Mouse (Mus musculus): ENCODE data around the gene Grb2. TPM values are rescaled to one million over a fixed set of nuclear protein-coding genes. Genes with fewer than 3 reads are reported as not detected.

Gene Grb2
- 70.1 and 74.4 TPM in 2 replicates for total RNA-seq (2014; fragmentation: Nextera tagmentation)
- total RNA-seq (2017), result 40.7 and 73.1 TPM in 2 replicates

GRCm38 (mm10) chr11:115708209-115708876 lies at the start of gene Grb2:
Grb2 (minus strand) TSS chr11:115708597.
- peak; percentile 81 for ATAC-seq (replicated peaks; ENCODE audit: low FRiP score, low TSS enrichment, poor library complexity, severe bottlenecking)

DNA sequence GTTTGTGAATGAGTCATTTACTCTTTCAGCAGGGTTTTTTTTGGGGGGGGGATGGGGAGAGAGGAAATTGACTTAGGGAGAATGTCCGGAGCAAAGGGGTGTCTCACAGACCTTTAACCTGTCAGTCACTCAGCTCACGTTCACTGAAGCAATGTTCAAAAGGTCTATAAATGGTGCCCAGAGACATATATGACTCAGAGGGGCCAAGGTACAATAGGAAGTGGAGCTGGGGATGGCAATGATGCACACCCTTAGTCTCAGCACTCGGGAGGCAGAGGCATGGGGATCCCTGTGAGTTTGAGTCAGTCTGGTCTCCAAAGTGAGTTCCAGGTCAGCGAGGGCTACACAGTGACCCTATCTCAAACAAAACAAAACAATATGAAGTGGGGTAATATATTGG lies 45.1 kb upstream of the Grb2 start:
- no peak for ATAC-seq (replicated peaks; ENCODE audit: low FRiP score, low TSS enrichment, poor library complexity, severe bottlenecking)

DNA sequence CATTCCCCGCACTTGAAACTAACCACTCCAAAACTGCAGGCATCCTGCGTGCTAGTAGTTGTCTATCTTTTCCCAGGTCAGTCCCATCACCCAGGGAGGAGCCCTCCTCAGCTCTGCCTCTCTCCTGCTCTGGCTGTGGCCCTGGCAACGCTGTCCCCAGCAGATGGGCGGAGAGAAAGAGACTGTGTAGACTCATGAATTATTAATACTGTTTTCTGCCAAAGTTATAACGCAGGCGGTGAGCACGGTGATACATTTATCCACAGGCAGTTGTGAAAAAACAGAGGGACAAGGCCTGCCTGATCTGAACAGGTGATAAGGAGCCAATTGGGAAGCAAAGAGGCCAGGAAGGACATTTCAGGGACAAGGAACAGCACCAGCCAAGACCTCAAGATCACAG lies 44.3 kb upstream of the Grb2 start:
- ATAC-seq (replicated peaks; ENCODE audit: low FRiP score, low TSS enrichment, poor library complexity, severe bottlenecking), result no peak

- no peak for ATAC-seq (replicated peaks; ENCODE audit: low FRiP score, low TSS enrichment, poor library complexity, severe bottlenecking)
Measured at GRCm38 (mm10) chr11:115751725-115752124, 43.3 kb upstream of the Grb2 start.

GRCm38 (mm10) chr11:115749834-115750233 lies 41.4 kb upstream of the Grb2 start:
- no peak for ATAC-seq (replicated peaks; ENCODE audit: low FRiP score, low TSS enrichment, poor library complexity, severe bottlenecking)

- no peak for ATAC-seq (replicated peaks; ENCODE audit: low FRiP score, low TSS enrichment, poor library complexity, severe bottlenecking)
Measured at GRCm38 (mm10) chr11:115747351-115747750, 39.0 kb upstream of the Grb2 start.

DNA sequence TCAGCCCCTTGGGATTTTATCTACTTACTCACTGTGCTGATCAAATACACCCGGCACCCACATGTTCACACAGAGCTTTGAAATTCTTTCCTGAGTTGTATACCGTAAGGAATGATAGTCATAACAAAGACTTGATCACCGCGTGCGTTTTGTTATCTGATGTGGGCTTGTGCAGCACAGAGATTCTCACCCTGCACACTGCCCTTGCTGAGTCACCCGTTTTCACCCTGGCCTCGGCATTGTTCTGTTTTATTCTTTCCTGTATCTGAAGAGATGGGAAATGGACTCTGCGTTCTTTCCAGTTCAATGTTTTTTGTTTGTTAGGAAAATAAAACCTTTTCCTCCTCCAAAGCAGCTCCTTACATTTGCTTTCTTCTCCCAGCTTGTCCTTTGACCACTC lies 38.4 kb upstream of the Grb2 start:
- ATAC-seq (replicated peaks; ENCODE audit: low FRiP score, low TSS enrichment, poor library complexity, severe bottlenecking), result peak; percentile 55; the same call in 1 of the 2 replicates

DNA sequence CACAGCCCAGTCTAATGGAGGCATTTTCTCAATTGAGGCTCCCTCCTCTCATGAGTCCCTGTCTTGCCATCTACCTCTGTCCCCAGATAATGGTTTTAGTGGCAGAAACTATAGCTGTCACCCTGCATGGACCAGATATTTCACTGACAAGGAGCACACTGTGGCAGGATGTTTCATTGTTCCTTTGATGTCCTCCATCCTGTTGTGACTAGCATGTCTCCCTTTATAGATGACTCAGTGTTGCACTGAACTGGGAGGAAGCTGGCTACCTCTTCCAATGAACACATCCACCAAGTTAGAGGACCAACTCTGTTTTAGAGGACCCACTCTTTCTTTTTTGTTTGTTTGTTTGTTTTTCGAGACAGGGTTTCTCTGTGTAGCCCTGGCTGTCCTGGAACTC lies 37.7 kb upstream of the Grb2 start:
- no peak for ATAC-seq (replicated peaks; ENCODE audit: low FRiP score, low TSS enrichment, poor library complexity, severe bottlenecking)

GRCm38 (mm10) chr11:115744385-115744784 lies 36.0 kb upstream of the Grb2 start:
- ATAC-seq (replicated peaks; ENCODE audit: low FRiP score, low TSS enrichment, poor library complexity, severe bottlenecking), result no peak

GRCm38 (mm10) chr11:115742926-115743325 lies 34.5 kb upstream of the Grb2 start:
- ATAC-seq (replicated peaks; ENCODE audit: low FRiP score, low TSS enrichment, poor library complexity, severe bottlenecking), result no peak

- ATAC-seq (replicated peaks; ENCODE audit: low FRiP score, low TSS enrichment, poor library complexity, severe bottlenecking), result no peak
Measured at GRCm38 (mm10) chr11:115741070-115741469, 32.7 kb upstream of the Grb2 start.

GRCm38 (mm10) chr11:115738275-115738885 lies 30.0 kb upstream of the Grb2 start:
- ATAC-seq (replicated peaks; ENCODE audit: low FRiP score, low TSS enrichment, poor library complexity, severe bottlenecking), result no peak

DNA sequence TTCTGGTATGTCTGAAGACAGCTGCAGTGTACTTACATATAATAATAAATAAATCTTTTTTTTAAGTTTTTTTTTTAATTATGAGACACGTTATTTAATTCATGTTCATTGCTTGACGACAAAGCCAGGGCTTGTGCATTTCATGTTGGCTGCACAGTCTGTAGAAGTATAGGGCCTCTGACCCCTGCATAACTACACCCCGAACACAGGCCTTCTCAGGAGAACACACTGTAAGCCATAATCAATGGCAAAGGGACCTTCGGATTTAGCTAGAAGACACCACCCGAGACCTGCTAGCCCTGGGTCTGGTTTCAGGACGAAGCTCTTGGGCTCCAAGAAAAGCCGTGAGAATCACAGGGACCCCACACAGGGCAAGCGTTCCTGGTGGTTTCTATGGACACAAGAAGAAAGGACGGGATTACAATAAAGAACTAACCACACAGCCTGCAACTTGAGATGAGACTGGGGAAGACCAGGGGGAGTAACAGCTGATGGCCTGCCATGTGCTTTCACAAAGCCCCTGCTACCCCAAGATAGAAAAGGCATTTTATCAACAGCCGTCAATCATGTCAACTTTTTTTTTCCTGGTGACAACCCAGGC lies 29.3 kb upstream of the Grb2 start:
- ATAC-seq (replicated peaks; ENCODE audit: low FRiP score, low TSS enrichment, poor library complexity, severe bottlenecking), result no peak

DNA sequence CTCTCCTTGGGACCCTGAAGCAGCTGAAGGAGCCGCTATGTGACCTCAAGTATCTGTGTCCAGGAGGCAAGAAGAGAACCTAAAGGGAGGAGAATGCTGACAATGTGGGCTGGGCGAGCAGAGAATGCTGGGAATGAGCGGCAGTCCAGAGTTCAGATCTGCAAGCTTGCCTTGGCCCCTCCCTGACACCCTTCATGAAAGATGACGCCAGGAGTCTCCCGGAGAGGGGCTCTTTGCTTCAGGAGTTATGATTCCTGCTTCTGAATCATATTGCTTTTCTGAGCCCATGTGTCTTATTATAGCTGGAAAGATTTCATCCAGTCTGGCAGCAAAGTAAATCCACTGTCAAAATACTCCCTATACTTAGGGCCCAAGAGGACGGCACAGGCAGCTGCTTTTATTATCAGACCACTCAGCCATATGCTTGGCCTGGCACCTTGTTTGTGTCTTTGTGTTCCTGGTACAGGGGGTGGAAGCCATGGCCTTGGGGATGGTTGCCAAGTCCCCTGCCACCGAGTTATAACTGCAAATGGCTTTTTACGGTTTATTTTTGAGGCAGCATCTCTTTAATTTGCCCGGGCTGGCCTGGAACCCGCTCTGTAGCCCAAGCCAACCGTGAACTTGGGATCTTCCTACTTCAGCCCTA lies 25.8 kb upstream of the Grb2 start:
- ATAC-seq (replicated peaks; ENCODE audit: low FRiP score, low TSS enrichment, poor library complexity, severe bottlenecking), result no peak

DNA sequence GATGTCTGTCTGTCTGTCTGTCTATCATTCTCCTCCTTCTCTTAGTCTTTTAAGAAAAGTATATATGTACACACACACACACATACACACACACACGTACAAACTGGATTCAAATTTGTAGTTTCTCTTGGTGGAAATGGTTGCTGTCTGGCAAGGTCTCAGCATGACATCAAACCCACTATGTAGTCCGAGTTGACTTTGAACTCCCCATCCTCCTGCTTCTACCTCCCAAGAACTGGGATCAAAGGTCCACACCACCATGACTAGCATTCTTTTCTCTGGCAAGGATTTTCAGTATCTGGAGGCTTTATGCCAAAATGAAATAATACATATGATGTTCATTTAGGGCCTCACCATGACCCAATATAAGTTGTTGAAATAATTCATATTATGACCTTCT lies 14.8 kb upstream of the Grb2 start:
- ATAC-seq (replicated peaks; ENCODE audit: low FRiP score, low TSS enrichment, poor library complexity, severe bottlenecking), result no peak

DNA sequence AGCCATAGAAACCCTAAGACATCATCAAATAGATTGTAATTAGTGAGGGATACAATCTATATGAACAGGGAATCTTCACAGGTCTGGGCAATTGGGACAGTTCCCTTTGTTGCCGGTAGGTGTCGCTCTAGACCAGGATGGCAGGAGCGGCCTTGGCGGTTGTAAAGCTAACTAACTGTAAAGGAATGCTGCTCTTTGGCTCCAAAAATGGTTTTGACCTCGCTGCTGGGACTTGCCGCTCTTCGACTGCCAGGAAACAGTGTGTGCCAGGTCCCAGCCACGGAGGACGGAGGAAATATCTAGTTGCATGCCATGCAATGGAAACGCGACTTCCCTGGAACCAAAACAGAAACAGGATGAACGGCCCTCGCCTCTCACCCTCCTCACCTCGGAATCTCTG lies 14.2 kb upstream of the Grb2 start:
- ATAC-seq (replicated peaks; ENCODE audit: low FRiP score, low TSS enrichment, poor library complexity, severe bottlenecking), result peak; percentile 75

- peak; percentile 92 for ATAC-seq (replicated peaks; ENCODE audit: low FRiP score, low TSS enrichment, poor library complexity, severe bottlenecking)
Measured at GRCm38 (mm10) chr11:115717660-115718390, 9.4 kb upstream of the Grb2 start.

- ATAC-seq (replicated peaks; ENCODE audit: low FRiP score, low TSS enrichment, poor library complexity, severe bottlenecking), result peak; percentile 36
Measured at GRCm38 (mm10) chr11:115716410-115717338, 8.3 kb upstream of the Grb2 start.

- ATAC-seq (replicated peaks; ENCODE audit: low FRiP score, low TSS enrichment, poor library complexity, severe bottlenecking), result no peak
Measured at GRCm38 (mm10) chr11:115714491-115714890, 6.1 kb upstream of the Grb2 start.

Measured in megakaryocyte-erythroid progenitor cell, adult 5-6 weeks (primary cell).